Mouse (Mus musculus) forebrain, embryonic 12.5 days (tissue): ENCODE measurements at regions not wholly inside any gene's neighbourhood (a gene's known extent, or its start where the extent isn't known, plus 50 kb on each side); places are given as distances from the start of the nearest gene placed in this dataset.

Experiments
- ATAC-seq: fragments of 200-750 bp; cut with Nextera tagmentation; 2 replicates; pipeline ENCODE4 v1.8.0; 2017; ENCODE audit warnings: moderate TSS enrichment; ENCODE audit not compliant: low FRiP score
- H3K27ac ChIP-seq: fragments of 300-500 bp; sonication (generic); 2 replicates; pipeline ENCODE4 v1.5.1; 2016; ENCODE audit warnings: mild to moderate bottlenecking
- H3K27me3 ChIP-seq: fragments of 300-500 bp; sonication (generic); 2 replicates; pipeline ENCODE4 v1.6.1; 2016; ENCODE audit warnings: mild to moderate bottlenecking
- H3K36me3 ChIP-seq: fragments of 300-500 bp; sonication (generic); replicated peaks from 2 replicates; pipeline ENCODE4 v1.6.1; 2016; ENCODE audit warnings: mild to moderate bottlenecking
- H3K4me1 ChIP-seq: fragments of 300-500 bp; sonication (generic); 2 replicates; pipeline ENCODE4 v1.6.1; 2016
- H3K4me2 ChIP-seq: fragments of 300-500 bp; sonication (generic); 2 replicates; pipeline ENCODE4 v1.6.1; 2016; ENCODE audit warnings: mild to moderate bottlenecking, moderate library complexity
- H3K4me3 ChIP-seq: fragments of 300-500 bp; sonication (generic); replicated peaks from 2 replicates; pipeline ENCODE4 v1.5.1; 2016; ENCODE audit warnings: mild to moderate bottlenecking
- H3K9ac ChIP-seq: fragments of 300-500 bp; sonication (generic); 2 replicates; pipeline ENCODE4 v1.6.1; 2016; ENCODE audit warnings: mild to moderate bottlenecking
- H3K9me3 ChIP-seq: fragments of 300-500 bp; sonication (generic); 2 replicates; pipeline ENCODE4 v1.6.1; 2016
- WGBS: fragments of 180-500 bp; shearing (Covaris S2); methylation state at CpG from one replicate; pipeline ENCODE4 v1.1.7; 2016; 5-methylcytosine and 5-hydroxymethylcytosine counted together

DNA sequence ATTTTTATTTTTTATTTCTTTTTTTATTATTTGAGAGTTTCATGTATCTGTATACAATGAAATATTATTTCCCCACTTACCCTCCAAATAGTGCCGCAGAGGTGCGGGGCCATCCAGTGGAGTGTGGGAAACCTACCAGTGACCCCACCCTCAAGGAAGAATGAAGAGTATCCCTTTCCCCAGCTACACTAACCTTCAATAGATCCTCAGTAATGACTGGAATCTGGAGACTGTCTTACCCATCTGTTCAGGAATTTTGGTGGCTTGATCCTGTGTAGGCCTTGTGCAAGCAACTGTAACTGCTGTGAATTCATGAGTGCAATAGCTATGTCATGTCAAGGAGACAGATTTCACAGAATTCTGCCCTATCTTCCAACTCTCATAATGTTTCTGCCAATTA lies 153.9 kb upstream of the Slc22a23 start:
- no peak overlapping the region for H3K27ac ChIP-seq
- no peak overlapping the region for H3K4me2 ChIP-seq
- H3K9me3 ChIP-seq = no peaks in the 10 kb centered on the region
- 98% methylated on average over 2 of the region's 2 CpGs for WGBS
- no peaks in the 10 kb centered on the region for H3K4me1 ChIP-seq
- no peaks in the 10 kb centered on the region for H3K36me3 ChIP-seq
- no peak for ATAC-seq
- H3K4me3 ChIP-seq = no peak overlapping the region
- no peak overlapping the region for H3K9ac ChIP-seq
- H3K27me3 ChIP-seq = no peaks in the 10 kb centered on the region

DNA sequence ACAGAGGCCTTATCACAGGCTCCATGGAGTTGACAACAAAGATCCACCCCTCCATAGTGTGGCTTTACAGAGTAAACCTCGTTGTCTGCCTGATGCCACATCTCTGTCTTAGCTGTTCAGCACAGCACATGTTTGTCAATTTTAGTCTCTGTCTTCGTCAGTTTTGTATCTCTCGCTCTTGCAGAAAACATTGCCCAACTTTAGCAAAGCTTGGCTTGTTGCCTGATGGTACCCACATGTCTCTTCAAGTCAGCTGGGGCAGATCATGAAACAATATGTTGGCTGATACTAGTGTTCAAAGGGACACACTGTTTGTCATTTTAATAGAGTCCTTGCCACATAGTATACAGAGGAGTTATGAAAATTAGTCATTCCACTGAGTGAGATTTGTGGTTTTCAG lies 152.7 kb upstream of the Slc22a23 start:
- H3K9me3 ChIP-seq = no peaks in the 10 kb centered on the region
- no peak overlapping the region for H3K4me2 ChIP-seq
- no peaks in the 10 kb centered on the region for H3K36me3 ChIP-seq
- 94% methylated on average over 3 of the region's 3 CpGs for WGBS
- no peak overlapping the region for H3K27ac ChIP-seq
- H3K4me3 ChIP-seq = no peak overlapping the region
- no peak overlapping the region for H3K9ac ChIP-seq
- H3K27me3 ChIP-seq = no peaks in the 10 kb centered on the region
- no peaks in the 10 kb centered on the region for H3K4me1 ChIP-seq
- ATAC-seq = no peak

DNA sequence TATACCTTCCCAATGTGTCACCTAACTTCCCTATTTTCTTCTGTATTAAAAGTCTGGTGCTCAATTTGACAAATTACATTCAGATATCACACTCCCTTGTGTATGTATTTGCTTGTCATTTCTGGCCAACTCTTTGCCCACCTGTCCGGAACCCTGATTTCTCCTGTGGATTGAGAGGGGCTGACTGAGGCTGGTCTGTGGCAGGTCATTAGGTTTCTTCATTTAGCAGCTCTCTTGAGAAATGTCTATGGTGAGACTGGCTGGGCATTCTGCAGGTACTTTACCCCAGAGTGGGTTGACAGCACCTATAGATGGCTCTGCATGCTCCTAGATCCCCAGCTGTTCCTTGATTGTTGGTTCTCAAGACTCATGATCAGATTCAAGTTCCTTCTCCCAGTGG lies 139.8 kb upstream of the Slc22a23 start:
- H3K27ac ChIP-seq = no peak overlapping the region
- no peak overlapping the region for H3K4me3 ChIP-seq
- no peaks in the 10 kb centered on the region for H3K9me3 ChIP-seq
- WGBS = 89% methylated on average over 1 of the region's 1 CpGs
- no peak overlapping the region for H3K4me2 ChIP-seq
- H3K27me3 ChIP-seq = no peaks in the 10 kb centered on the region
- no peak overlapping the region for H3K9ac ChIP-seq
- ATAC-seq = no peak
- H3K4me1 ChIP-seq = no peaks in the 10 kb centered on the region
- no peaks in the 10 kb centered on the region for H3K36me3 ChIP-seq

DNA sequence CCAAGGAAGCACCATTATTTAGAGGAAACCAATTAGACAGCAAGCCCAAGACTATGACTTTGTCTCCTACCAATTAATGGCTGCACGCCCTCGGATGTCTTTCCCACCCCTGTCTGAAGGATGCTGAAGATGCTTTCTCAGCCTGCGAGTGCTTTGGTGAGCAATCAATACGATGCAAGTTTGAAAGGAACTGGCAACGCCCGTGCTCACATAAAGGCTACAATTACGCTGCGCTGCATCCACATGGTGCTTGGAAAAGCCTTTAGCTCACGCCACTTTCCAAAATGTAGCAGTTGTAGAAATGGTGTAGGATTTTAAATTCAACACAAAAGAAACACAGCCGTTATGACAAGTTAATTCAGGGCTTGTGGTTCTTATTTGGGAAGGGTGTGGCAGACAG lies 136.5 kb upstream of the Slc22a23 start:
- H3K27ac ChIP-seq = no peak overlapping the region
- no peak overlapping the region for H3K4me3 ChIP-seq
- no peak overlapping the region for H3K4me2 ChIP-seq
- H3K27me3 ChIP-seq = no peaks in the 10 kb centered on the region
- ATAC-seq = no peak
- WGBS = 74% methylated on average over 10 of the region's 10 CpGs
- H3K9ac ChIP-seq = no peak overlapping the region
- no peaks in the 10 kb centered on the region for H3K4me1 ChIP-seq
- no peaks in the 10 kb centered on the region for H3K9me3 ChIP-seq
- H3K36me3 ChIP-seq = no peaks in the 10 kb centered on the region

DNA sequence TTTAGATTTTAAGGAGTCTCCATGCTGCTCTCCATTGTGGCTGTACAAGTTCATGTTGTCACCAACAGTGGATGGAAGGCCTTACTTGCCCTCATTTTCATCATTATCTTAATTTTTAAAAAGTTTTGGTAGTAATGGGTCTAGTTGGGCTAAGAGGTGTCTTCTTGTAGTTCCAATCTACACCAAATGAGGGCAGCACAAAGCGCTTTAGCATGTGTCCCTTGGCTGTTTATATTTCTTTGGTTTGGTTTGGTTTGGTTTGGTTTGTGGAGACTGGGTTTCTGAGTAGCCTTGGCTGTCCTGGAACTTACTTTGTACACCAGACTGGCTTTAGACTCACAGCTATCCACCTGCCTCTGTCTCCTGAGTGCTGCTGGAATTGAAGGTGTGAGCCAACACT lies 125.4 kb upstream of the Slc22a23 start:
- H3K36me3 ChIP-seq = no peaks in the 10 kb centered on the region
- WGBS = 77% methylated on average over 1 of the region's 1 CpGs
- ATAC-seq = no peak
- no peaks in the 10 kb centered on the region for H3K9me3 ChIP-seq
- no peaks in the 10 kb centered on the region for H3K4me1 ChIP-seq
- H3K4me3 ChIP-seq = no peak overlapping the region
- no peaks in the 10 kb centered on the region for H3K27me3 ChIP-seq
- H3K9ac ChIP-seq = no peak overlapping the region
- no peak overlapping the region for H3K27ac ChIP-seq
- no peak overlapping the region for H3K4me2 ChIP-seq

DNA sequence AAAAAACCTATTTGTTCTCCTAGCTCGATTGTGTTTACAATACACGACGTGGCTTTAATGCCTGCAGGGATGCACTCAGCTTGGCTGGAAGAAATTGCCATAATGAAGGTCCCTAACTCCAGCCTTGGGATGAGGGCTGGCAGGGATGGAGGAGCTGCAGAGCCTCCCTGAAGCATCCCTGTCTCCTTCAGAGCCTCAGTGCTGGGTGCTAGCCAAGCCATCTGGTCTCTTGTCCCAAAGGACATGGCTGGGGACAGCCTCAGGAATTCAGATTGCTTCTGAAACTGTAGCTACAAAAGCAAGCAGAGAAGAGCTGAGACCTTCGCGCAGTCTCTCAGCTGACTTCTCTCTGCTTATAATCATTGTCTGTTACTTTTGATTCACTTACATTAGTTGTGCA lies 124.6 kb upstream of the Slc22a23 start:
- Histone ChIP-seq H3K4me2 (no peak overlapping the region), H3K9ac (no peak overlapping the region)

DNA sequence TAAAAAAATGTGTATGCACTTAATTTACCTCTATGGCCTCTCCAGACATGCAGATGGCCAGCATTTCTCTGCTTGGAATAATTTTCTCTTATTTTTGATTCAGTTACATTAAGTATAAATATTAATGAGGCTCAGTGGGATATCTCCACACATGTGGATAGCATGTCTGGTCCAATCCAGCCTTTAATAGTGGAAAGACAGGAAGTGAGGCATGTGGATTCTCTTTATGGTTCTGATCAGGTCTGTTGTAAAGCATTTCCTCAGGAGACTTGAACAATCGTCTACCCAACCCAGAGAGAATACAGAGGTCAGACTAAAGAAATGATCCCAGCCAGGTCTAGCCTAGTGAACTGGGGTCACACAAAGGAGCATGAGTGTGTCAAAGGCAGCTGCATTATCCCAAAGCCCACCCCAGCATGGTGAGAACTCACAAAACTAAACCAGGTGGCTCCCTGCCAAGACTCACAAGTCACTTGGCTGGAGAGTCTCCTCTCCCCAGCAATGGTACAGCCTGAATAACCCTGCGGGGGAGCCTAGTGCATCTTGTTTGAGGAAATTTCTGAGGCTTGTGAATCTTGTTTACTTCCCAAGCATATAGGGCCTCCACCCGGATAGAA lies 123.3 kb upstream of the Slc22a23 start:
- 77% methylated on average over 3 of the region's 3 CpGs for WGBS

More for the DNA sequence above, 124.6 kb upstream of the Slc22a23 start:
- H3K27ac ChIP-seq = no peak overlapping the region
- WGBS = 86% methylated on average over 5 of the region's 5 CpGs
- H3K9me3 ChIP-seq = no peaks in the 10 kb centered on the region
- H3K4me3 ChIP-seq = no peak overlapping the region
- no peaks in the 10 kb centered on the region for H3K27me3 ChIP-seq
- no peaks in the 10 kb centered on the region for H3K4me1 ChIP-seq
- no peaks in the 10 kb centered on the region for H3K36me3 ChIP-seq
- no peak for ATAC-seq

DNA sequence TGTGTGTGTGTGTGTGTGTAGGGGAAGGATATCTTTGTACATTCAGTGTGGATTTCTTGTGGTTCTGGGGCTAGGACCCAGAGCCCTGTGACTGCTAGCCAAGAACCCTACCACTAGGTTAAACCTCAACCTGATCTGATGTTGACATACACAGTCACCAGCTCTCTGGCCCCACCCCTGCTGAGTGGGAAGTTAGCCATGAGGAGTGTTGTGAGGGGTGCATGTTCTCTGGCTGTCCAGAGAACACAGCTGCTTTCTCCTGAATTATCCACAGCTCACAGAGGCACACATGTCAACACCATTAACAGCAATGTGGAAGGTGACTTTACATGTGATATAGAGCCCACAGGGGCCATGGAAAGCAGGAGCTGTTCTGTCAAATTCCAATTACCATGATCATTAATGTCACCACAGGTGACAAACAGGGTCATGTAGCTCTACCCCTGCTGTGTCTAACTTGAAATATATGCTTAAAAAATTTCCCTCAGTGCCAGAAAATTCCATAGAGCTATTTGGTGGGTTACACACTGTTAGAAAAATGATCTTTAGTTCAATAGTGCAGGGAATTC lies 121.0 kb upstream of the Slc22a23 start:
- Histone ChIP-seq H3K9ac (no peak overlapping the region), H3K4me1 (peaks cover 13% of the 10 kb centered on the region), H3K36me3 (no peaks in the 10 kb centered on the region), H3K4me3 (no peak overlapping the region), H3K9me3 (no peaks in the 10 kb centered on the region), H3K27ac (no peak overlapping the region), H3K4me2 (no peak overlapping the region), H3K27me3 (no peaks in the 10 kb centered on the region)
- ATAC-seq = no peak

More for the DNA sequence above, 123.3 kb upstream of the Slc22a23 start:
- Histone ChIP-seq H3K27ac (no peak overlapping the region), H3K27me3 (no peaks in the 10 kb centered on the region), H3K36me3 (no peaks in the 10 kb centered on the region), H3K9me3 (no peaks in the 10 kb centered on the region), H3K4me2 (no peak overlapping the region), H3K4me3 (no peak overlapping the region), H3K4me1 (peaks cover 2% of the 10 kb centered on the region; the same call in 1 of the 2 replicates), H3K9ac (no peak overlapping the region)
- ATAC-seq = no peak

DNA sequence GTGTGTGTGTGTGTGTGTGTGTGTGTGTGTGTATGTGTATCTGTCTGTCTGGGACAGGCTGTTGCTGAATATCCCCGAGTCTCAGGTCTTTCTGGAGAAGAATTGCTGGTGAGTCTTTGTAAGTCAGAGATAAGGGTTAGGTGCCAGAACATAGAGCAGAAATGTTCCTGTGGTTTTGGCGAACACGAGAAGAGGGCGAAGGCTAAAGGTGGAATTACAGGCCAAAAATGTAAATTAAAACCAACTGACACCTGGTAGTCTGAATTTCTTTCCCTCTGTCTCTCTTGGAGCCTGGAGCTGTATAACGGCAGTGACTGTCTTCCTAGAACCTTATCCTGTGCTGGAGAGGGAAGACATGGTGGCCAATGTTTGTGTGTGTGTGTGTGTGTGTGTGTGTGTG lies 120.5 kb upstream of the Slc22a23 start:
- Histone ChIP-seq H3K4me3 (no peak overlapping the region), H3K9ac (no peak overlapping the region), H3K27me3 (no peaks in the 10 kb centered on the region), H3K9me3 (no peaks in the 10 kb centered on the region), H3K4me1 (peaks cover 13% of the 10 kb centered on the region), H3K4me2 (no peak overlapping the region), H3K36me3 (no peaks in the 10 kb centered on the region), H3K27ac (no peak overlapping the region)
- no peak for ATAC-seq
- WGBS = 86% methylated on average over 5 of the region's 5 CpGs

DNA sequence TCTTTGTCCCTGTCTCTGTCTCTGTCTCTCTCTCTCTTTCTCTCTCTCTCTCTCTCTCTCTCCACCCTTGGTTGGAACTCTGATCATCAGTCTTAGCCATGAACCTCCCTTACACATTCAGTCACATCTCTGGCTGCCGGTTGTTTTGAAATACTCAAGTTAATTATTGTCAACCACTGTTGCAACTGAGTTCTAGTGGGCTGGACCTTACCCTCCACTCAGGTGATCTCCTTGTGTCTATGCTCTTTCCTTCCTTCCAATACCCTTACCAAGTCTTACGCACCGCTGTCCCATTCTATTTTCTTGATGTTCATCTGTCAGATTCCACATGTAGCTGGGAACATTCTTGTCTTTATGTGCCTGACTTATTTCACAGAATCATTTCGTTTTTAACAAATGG lies 119.2 kb upstream of the Slc22a23 start:
- ATAC-seq = no peak
- no peaks in the 10 kb centered on the region for H3K36me3 ChIP-seq
- 94% methylated on average over 4 of the region's 4 CpGs for WGBS
- H3K9me3 ChIP-seq = no peaks in the 10 kb centered on the region
- H3K4me3 ChIP-seq = no peak overlapping the region
- peaks cover 13% of the 10 kb centered on the region for H3K4me1 ChIP-seq
- no peak overlapping the region for H3K4me2 ChIP-seq
- H3K27me3 ChIP-seq = no peaks in the 10 kb centered on the region
- H3K27ac ChIP-seq = no peak overlapping the region
- no peak overlapping the region for H3K9ac ChIP-seq

DNA sequence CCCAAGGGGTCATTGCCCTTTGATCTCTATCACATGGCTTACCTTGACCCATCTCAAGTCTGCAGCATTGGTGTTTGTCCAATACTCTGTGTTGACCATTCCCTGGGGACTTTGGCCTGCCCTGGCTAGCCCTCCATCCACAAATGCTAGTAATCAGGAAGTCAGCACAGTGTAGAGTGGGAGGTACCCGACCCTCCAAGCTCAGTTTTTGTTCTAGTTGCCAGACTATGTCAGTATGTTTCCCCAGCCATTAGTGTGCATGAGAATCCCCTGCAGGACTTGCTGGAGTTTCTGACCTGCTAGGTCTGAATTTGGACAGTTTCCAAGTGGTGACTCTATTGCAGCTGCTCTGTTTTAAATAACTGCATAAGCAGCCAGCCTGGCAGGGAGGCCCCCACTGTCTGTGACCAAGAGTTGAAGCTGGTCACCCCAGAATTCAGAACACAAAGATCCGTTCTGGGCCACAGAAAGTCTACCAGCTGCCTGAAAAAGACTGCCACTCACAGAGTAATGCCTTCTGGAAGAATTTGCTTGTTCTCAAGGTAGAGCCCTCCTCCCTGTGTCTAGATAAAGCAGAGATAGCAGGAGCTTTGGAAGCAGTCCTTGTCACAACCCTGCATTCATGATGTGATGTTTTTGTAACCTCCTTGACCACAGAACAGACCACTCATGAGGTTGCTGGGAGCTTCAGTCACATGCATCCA lies 118.0 kb upstream of the Slc22a23 start:
- Histone ChIP-seq H3K4me2 (no peak overlapping the region), H3K9ac (no peak overlapping the region), H3K27ac (0 out of 2 replicates have a peak overlapping the region, but pooled peaks have one; percentile 19), H3K9me3 (no peaks in the 10 kb centered on the region), H3K36me3 (no peaks in the 10 kb centered on the region), H3K4me3 (no peak overlapping the region), H3K4me1 (peaks cover 13% of the 10 kb centered on the region), H3K27me3 (no peaks in the 10 kb centered on the region)
- 45% methylated on average over 2 of the region's 2 CpGs for WGBS
- no peak; the same call in 1 of the 2 replicates for ATAC-seq

DNA sequence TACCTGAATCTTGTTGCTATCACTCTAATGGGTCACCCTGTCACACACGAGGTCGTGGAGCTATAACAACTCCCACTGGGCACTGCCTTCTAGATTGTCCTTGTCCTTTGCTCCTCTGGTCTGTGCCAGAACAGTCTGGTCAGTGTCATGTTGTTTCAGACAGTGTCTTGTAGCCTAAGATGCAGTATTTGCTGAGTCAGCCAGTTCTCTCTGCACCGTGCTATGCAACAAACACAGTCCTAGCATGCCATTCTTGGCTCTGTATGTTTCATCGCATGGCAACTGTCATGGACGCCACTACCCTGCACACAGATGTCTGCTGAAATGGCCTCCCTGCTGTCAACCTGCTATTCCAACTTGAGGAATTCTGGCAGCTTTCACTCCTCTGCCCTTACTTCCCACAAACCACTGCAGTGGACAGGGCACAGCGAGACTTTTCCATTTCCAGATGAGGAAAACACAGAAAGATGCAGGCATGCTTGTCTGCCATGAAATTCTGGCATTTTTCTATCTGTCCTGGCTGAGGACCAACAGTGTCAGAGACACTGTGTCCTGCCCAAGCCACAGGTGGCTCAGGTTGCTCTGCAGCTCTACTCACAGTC lies 117.3 kb upstream of the Slc22a23 start:
- no peaks in the 10 kb centered on the region for H3K9me3 ChIP-seq
- H3K27ac ChIP-seq = no peak overlapping the region
- H3K27me3 ChIP-seq = no peaks in the 10 kb centered on the region
- H3K4me3 ChIP-seq = no peak overlapping the region
- 84% methylated on average over 6 of the region's 6 CpGs for WGBS
- ATAC-seq = no peak
- no peaks in the 10 kb centered on the region for H3K36me3 ChIP-seq
- no peak overlapping the region for H3K9ac ChIP-seq
- no peak overlapping the region for H3K4me2 ChIP-seq
- H3K4me1 ChIP-seq = peaks cover 13% of the 10 kb centered on the region
